Mouse (Mus musculus): ENCODE data around the gene Erbb4. TPM values are rescaled to one million over a fixed set of nuclear protein-coding genes. Genes with fewer than 3 reads are reported as not detected.

Gene Erbb4
- polyA plus RNA-seq (2012; rRNA removed), result 0.25 and 0.28 TPM in 2 replicates

GRCm38 (mm10) chr1:69107485-69108158, at the start of gene Erbb4:
Erbb4 (minus strand) TSS chr1:69108059.
- Histone ChIP-seq H3K36me3 (ENCODE audit: control insufficient read depth, insufficient read depth, low read length) (no peaks in the 10 kb centered on the region), H3K27me3 (ENCODE audit: control insufficient read depth, insufficient read depth, low read length) (no peaks in the 10 kb centered on the region), H3K4me3 (ENCODE audit: control insufficient read depth, low read depth, low read length) (peak within 1 kb of the TSS; percentile 70), H3K4me1 (ENCODE audit: control insufficient read depth, insufficient read depth, low read length) (peaks cover 19% of the 10 kb centered on the region), H3K27ac (ENCODE audit: control insufficient read depth, insufficient read depth, low read depth, low read length) (no peak within 1 kb of the TSS)
- TF ChIP-seq POLR2A (IDR thresholded peaks at IDR 0.05; ENCODE audit: control insufficient read depth, low read depth, low read length) (no peak), CTCF (IDR thresholded peaks at IDR 0.05; ENCODE audit: control insufficient read depth, insufficient read depth, insufficient replicate concordance, low read depth, low read length) (no peak)

GRCm38 (mm10) chr1:69157346-69157745, 49.5 kb upstream of the Erbb4 start:
- TF ChIP-seq CTCF (IDR thresholded peaks at IDR 0.05; ENCODE audit: control insufficient read depth, insufficient read depth, insufficient replicate concordance, low read depth, low read length), result no peak
- no peak for TF ChIP-seq POLR2A (IDR thresholded peaks at IDR 0.05; ENCODE audit: control insufficient read depth, low read depth, low read length)
- H3K27me3 ChIP-seq (ENCODE audit: control insufficient read depth, insufficient read depth, low read length), result no peaks in the 10 kb centered on the region
- no peak overlapping the region for H3K27ac ChIP-seq (ENCODE audit: control insufficient read depth, insufficient read depth, low read depth, low read length)
- H3K36me3 ChIP-seq (ENCODE audit: control insufficient read depth, insufficient read depth, low read length), result no peaks in the 10 kb centered on the region
- no peaks in the 10 kb centered on the region for H3K4me1 ChIP-seq (ENCODE audit: control insufficient read depth, insufficient read depth, low read length)
- no peak overlapping the region for H3K4me3 ChIP-seq (ENCODE audit: control insufficient read depth, low read depth, low read length)

- no peaks in the 10 kb centered on the region for H3K36me3 ChIP-seq (ENCODE audit: control insufficient read depth, insufficient read depth, low read length)
- no peak overlapping the region for H3K4me3 ChIP-seq (ENCODE audit: control insufficient read depth, low read depth, low read length)
- no peaks in the 10 kb centered on the region for H3K27me3 ChIP-seq (ENCODE audit: control insufficient read depth, insufficient read depth, low read length)
- TF ChIP-seq CTCF (IDR thresholded peaks at IDR 0.05; ENCODE audit: control insufficient read depth, insufficient read depth, insufficient replicate concordance, low read depth, low read length), result no peak
- TF ChIP-seq POLR2A (IDR thresholded peaks at IDR 0.05; ENCODE audit: control insufficient read depth, low read depth, low read length), result no peak
- H3K4me1 ChIP-seq (ENCODE audit: control insufficient read depth, insufficient read depth, low read length), result no peaks in the 10 kb centered on the region
- no peak overlapping the region for H3K27ac ChIP-seq (ENCODE audit: control insufficient read depth, insufficient read depth, low read depth, low read length)
Observed at GRCm38 (mm10) chr1:69141341-69141740, 33.5 kb upstream of the Erbb4 start.

GRCm38 (mm10) chr1:69139519-69139868, 31.6 kb upstream of the Erbb4 start:
- no peak for TF ChIP-seq POLR2A (IDR thresholded peaks at IDR 0.05; ENCODE audit: control insufficient read depth, low read depth, low read length)
- no peak for TF ChIP-seq CTCF (IDR thresholded peaks at IDR 0.05; ENCODE audit: control insufficient read depth, insufficient read depth, insufficient replicate concordance, low read depth, low read length)
- Histone ChIP-seq H3K27ac (ENCODE audit: control insufficient read depth, insufficient read depth, low read depth, low read length) (no peak overlapping the region), H3K36me3 (ENCODE audit: control insufficient read depth, insufficient read depth, low read length) (no peaks in the 10 kb centered on the region), H3K27me3 (ENCODE audit: control insufficient read depth, insufficient read depth, low read length) (no peaks in the 10 kb centered on the region), H3K4me1 (ENCODE audit: control insufficient read depth, insufficient read depth, low read length) (no peaks in the 10 kb centered on the region), H3K4me3 (ENCODE audit: control insufficient read depth, low read depth, low read length) (no peak overlapping the region)

- no peaks in the 10 kb centered on the region for H3K27me3 ChIP-seq (ENCODE audit: control insufficient read depth, insufficient read depth, low read length)
- H3K36me3 ChIP-seq (ENCODE audit: control insufficient read depth, insufficient read depth, low read length), result no peaks in the 10 kb centered on the region
- no peak overlapping the region for H3K4me3 ChIP-seq (ENCODE audit: control insufficient read depth, low read depth, low read length)
- H3K4me1 ChIP-seq (ENCODE audit: control insufficient read depth, insufficient read depth, low read length), result no peaks in the 10 kb centered on the region
- no peak for TF ChIP-seq CTCF (IDR thresholded peaks at IDR 0.05; ENCODE audit: control insufficient read depth, insufficient read depth, insufficient replicate concordance, low read depth, low read length)
- TF ChIP-seq POLR2A (IDR thresholded peaks at IDR 0.05; ENCODE audit: control insufficient read depth, low read depth, low read length), result no peak
- H3K27ac ChIP-seq (ENCODE audit: control insufficient read depth, insufficient read depth, low read depth, low read length), result no peak overlapping the region
Observed at GRCm38 (mm10) chr1:69138856-69139518, 31.1 kb upstream of the Erbb4 start.

- Histone ChIP-seq H3K36me3 (ENCODE audit: control insufficient read depth, insufficient read depth, low read length) (no peaks in the 10 kb centered on the region), H3K4me3 (ENCODE audit: control insufficient read depth, low read depth, low read length) (no peak overlapping the region), H3K27me3 (ENCODE audit: control insufficient read depth, insufficient read depth, low read length) (no peaks in the 10 kb centered on the region), H3K27ac (ENCODE audit: control insufficient read depth, insufficient read depth, low read depth, low read length) (no peak overlapping the region), H3K4me1 (ENCODE audit: control insufficient read depth, insufficient read depth, low read length) (no peaks in the 10 kb centered on the region)
- TF ChIP-seq POLR2A (IDR thresholded peaks at IDR 0.05; ENCODE audit: control insufficient read depth, low read depth, low read length), result no peak
- TF ChIP-seq CTCF (IDR thresholded peaks at IDR 0.05; ENCODE audit: control insufficient read depth, insufficient read depth, insufficient replicate concordance, low read depth, low read length), result no peak
Observed at GRCm38 (mm10) chr1:69124147-69124848, 16.4 kb upstream of the Erbb4 start.

GRCm38 (mm10) chr1:69118249-69118938, 10.5 kb upstream of the Erbb4 start:
- Histone ChIP-seq H3K27me3 (ENCODE audit: control insufficient read depth, insufficient read depth, low read length) (no peaks in the 10 kb centered on the region), H3K36me3 (ENCODE audit: control insufficient read depth, insufficient read depth, low read length) (no peaks in the 10 kb centered on the region), H3K4me3 (ENCODE audit: control insufficient read depth, low read depth, low read length) (no peak overlapping the region), H3K27ac (ENCODE audit: control insufficient read depth, insufficient read depth, low read depth, low read length) (no peak overlapping the region), H3K4me1 (ENCODE audit: control insufficient read depth, insufficient read depth, low read length) (no peaks in the 10 kb centered on the region)
- TF ChIP-seq CTCF (IDR thresholded peaks at IDR 0.05; ENCODE audit: control insufficient read depth, insufficient read depth, insufficient replicate concordance, low read depth, low read length) (no peak), POLR2A (IDR thresholded peaks at IDR 0.05; ENCODE audit: control insufficient read depth, low read depth, low read length) (no peak)
